Mouse (Mus musculus) lung, postnatal 0 days (tissue): Measurements from ENCODE around the gene A530064D06Rik. TPM values are rescaled to one million over a fixed set of nuclear protein-coding genes. Genes with fewer than 3 reads are reported as not detected.

Experiments
- ATAC-seq: fragments of 200-750 bp; cut with Nextera tagmentation; 2 replicates; pipeline ENCODE4 v1.8.0; 2017; ENCODE audit warnings: moderate library complexity
- DNase-seq: peaks from one replicate; pipeline ENCODE4 v3.0.0-alpha.2; 2016; ENCODE audit warnings: low spot score
- H3K27ac ChIP-seq: fragments of 300-500 bp; sonication (generic); 2 replicates; pipeline ENCODE4 v1.5.1; 2014; ENCODE audit warnings: antibody characterized with exemption, mild to moderate bottlenecking, low read length, mixed read lengths
- H3K27me3 ChIP-seq: fragments of 300-500 bp; sonication (generic); replicated peaks from 2 replicates; pipeline ENCODE4 v1.6.1; 2014; ENCODE audit warnings: low read length, mixed read lengths; ENCODE audit not compliant: insufficient read depth
- H3K36me3 ChIP-seq: fragments of 300-500 bp; sonication (generic); 2 replicates; pipeline ENCODE4 v1.6.1; 2014; ENCODE audit warnings: low read length, mixed read lengths; ENCODE audit not compliant: insufficient read depth
- H3K4me1 ChIP-seq: fragments of 300-500 bp; sonication (generic); 2 replicates; pipeline ENCODE4 v1.6.1; 2014; ENCODE audit warnings: antibody characterized with exemption, low read depth, low read length, mixed read lengths; ENCODE audit not compliant: insufficient read depth
- H3K4me2 ChIP-seq: fragments of 300-500 bp; sonication (generic); replicated peaks from 2 replicates; pipeline ENCODE4 v1.6.1; 2014; ENCODE audit warnings: low read depth, mild to moderate bottlenecking, low read length, moderate library complexity, mixed read lengths
- H3K4me3 ChIP-seq: fragments of 300-500 bp; sonication (generic); 2 replicates; pipeline ENCODE4 v1.5.1; 2014; ENCODE audit warnings: low read depth, low read length
- H3K9ac ChIP-seq: fragments of 300-500 bp; sonication (generic); replicated peaks from 2 replicates; pipeline ENCODE4 v1.6.1; 2014; ENCODE audit warnings: low read depth, mild to moderate bottlenecking
- H3K9me3 ChIP-seq: fragments of 300-500 bp; sonication (generic); 2 replicates; pipeline ENCODE4 v1.6.1; 2016; ENCODE audit warnings: low read length, mixed read lengths
- CTCF ChIP-seq: IDR thresholded peaks from 2 replicates; pipeline ENCODE4 v1.5.1; 2016; ENCODE audit warnings: antibody characterized with exemption, mild to moderate bottlenecking
- EP300 ChIP-seq: IDR thresholded peaks from 2 replicates; pipeline ENCODE4 v1.6.1; 2016; ENCODE audit warnings: antibody characterized with exemption, mild to moderate bottlenecking, control low read depth
- WGBS: fragments of 180-500 bp; shearing (Covaris S2); extraction: QIAGEN DNeasy Blood & Tissue Kit; methylation state at CpG from one replicate; pipeline ENCODE4 v1.1.7; 2014; 5-methylcytosine and 5-hydroxymethylcytosine counted together
- polyA plus RNA-seq: library from polyadenylated mRNA; unstranded; fragments of >200 nt; fragmentation: Nextera tagmentation; extraction: Ambion mirVana; gene quantifications from 2 replicates; pipeline ENCODE4 v1.2.1, GENCODE M21; 2015

A530064D06Rik gene
- polyA plus RNA-seq, 1 experiment from 2014 or later: 0.80 TPM

GRCm38 (mm10) chr17:48157382-48158076 lies 9.5 kb downstream of the A530064D06Rik start:
- ATAC-seq (no peak), DNase-seq (no peak)
- 21% methylated on average over 1 of the region's 1 CpGs for WGBS
- Histone ChIP-seq H3K9me3 (peaks cover 8% of the 10 kb centered on the region; the same call in 1 of the 2 replicates), H3K4me2 (no peak overlapping the region), H3K4me1 (no peaks in the 10 kb centered on the region), H3K27me3 (no peaks in the 10 kb centered on the region), H3K36me3 (no peaks in the 10 kb centered on the region), H3K27ac (no peak overlapping the region), H3K4me3 (no peak overlapping the region), H3K9ac (no peak overlapping the region)
- TF ChIP-seq CTCF (no peak), EP300 (no peak)

- H3K9ac ChIP-seq: no peak within 1 kb of the TSS
- no peak within 1 kb of the TSS for H3K4me3 ChIP-seq
- no peak within 1 kb of the TSS for H3K27ac ChIP-seq
- TF ChIP-seq EP300 (no peak), CTCF (no peak)
- DNase-seq (no peak), ATAC-seq (no peak)
- 63% methylated on average over 3 of the region's 3 CpGs for WGBS
- H3K27me3 ChIP-seq: no peaks in the 10 kb centered on the region
- H3K4me2 ChIP-seq: no peak within 1 kb of the TSS
- H3K36me3 ChIP-seq: no peaks in the 10 kb centered on the region
- no peaks in the 10 kb centered on the region for H3K4me1 ChIP-seq
- H3K9me3 ChIP-seq: no peaks in the 10 kb centered on the region
Observed at GRCm38 (mm10) chr17:48146120-48146519, 21.0 kb downstream of the A530064D06Rik start, which contains the start of gene 9830107B12Rik. Gene 9830107B12Rik, minus strand, starts transcription at chr17:48146268.

GRCm38 (mm10) chr17:48132810-48133209 lies 34.3 kb downstream of the A530064D06Rik start:
- Histone ChIP-seq H3K4me1 (no peaks in the 10 kb centered on the region), H3K27ac (no peak overlapping the region), H3K27me3 (no peaks in the 10 kb centered on the region), H3K9me3 (no peaks in the 10 kb centered on the region), H3K36me3 (no peaks in the 10 kb centered on the region), H3K4me3 (no peak overlapping the region), H3K9ac (no peak overlapping the region), H3K4me2 (no peak overlapping the region)
- no peak for DNase-seq
- ATAC-seq: no peak
- WGBS: 68% methylated on average over 2 of the region's 2 CpGs
- TF ChIP-seq EP300 (no peak), CTCF (no peak)

- 91% methylated on average over 20 of the region's 20 CpGs for WGBS
- Histone ChIP-seq H3K4me1 (no peaks in the 10 kb centered on the region), H3K9ac (no peak overlapping the region), H3K27ac (no peak overlapping the region), H3K4me3 (no peak overlapping the region), H3K9me3 (no peaks in the 10 kb centered on the region), H3K4me2 (no peak overlapping the region), H3K27me3 (no peaks in the 10 kb centered on the region), H3K36me3 (no peaks in the 10 kb centered on the region)
- no peak for DNase-seq
- TF ChIP-seq EP300: no peak
- TF ChIP-seq CTCF: no peak
- ATAC-seq: no peak
Observed at GRCm38 (mm10) chr17:48120456-48120855, 46.6 kb downstream of the A530064D06Rik start.

GRCm38 (mm10) chr17:48119656-48120055 lies 47.4 kb downstream of the A530064D06Rik start:
- Histone ChIP-seq H3K4me1 (no peaks in the 10 kb centered on the region), H3K36me3 (no peaks in the 10 kb centered on the region), H3K9me3 (no peaks in the 10 kb centered on the region), H3K4me2 (no peak overlapping the region), H3K9ac (no peak overlapping the region), H3K4me3 (no peak overlapping the region), H3K27me3 (no peaks in the 10 kb centered on the region), H3K27ac (no peak overlapping the region)
- TF ChIP-seq EP300 (no peak), CTCF (peak; percentile 90)
- ATAC-seq: peak; percentile 48; the same call in 1 of the 2 replicates
- peak; percentile 67 for DNase-seq
- WGBS: 29% methylated on average over 3 of the region's 3 CpGs

GRCm38 (mm10) chr17:48118570-48118969 lies 48.5 kb downstream of the A530064D06Rik start:
- ATAC-seq: no peak
- Histone ChIP-seq H3K4me3 (no peak overlapping the region), H3K4me2 (no peak overlapping the region), H3K27ac (no peak overlapping the region), H3K4me1 (no peaks in the 10 kb centered on the region), H3K36me3 (no peaks in the 10 kb centered on the region), H3K9ac (no peak overlapping the region), H3K27me3 (no peaks in the 10 kb centered on the region), H3K9me3 (no peaks in the 10 kb centered on the region)
- DNase-seq: peak; percentile 31
- WGBS: 52% methylated on average over 1 of the region's 1 CpGs
- no peak for TF ChIP-seq EP300
- no peak for TF ChIP-seq CTCF
